Mouse (Mus musculus) yolk sac, embryonic 10.5 days (tissue): Measurements from ENCODE around the gene Scarf1.

Source experiments
- DNase-seq: peaks from one replicate; pipeline ENCODE4 v3.0.0-alpha.2; 2017; ENCODE audit warnings: low spot score

Scarf1 gene

GRCm38 (mm10) chr11:75512301-75513018 lies 880 bp upstream of the Scarf1 start:
- DNase-seq: no peak

GRCm38 (mm10) chr11:75515186-75515585 lies 1.8 kb downstream of the Scarf1 start:
- no peak for DNase-seq

- no peak for DNase-seq
Measured at GRCm38 (mm10) chr11:75519834-75520633, 6.7 kb downstream of the Scarf1 start.

- no peak for DNase-seq
Measured at GRCm38 (mm10) chr11:75521609-75522008, 8.3 kb downstream of the Scarf1 start.

- no peak for DNase-seq
Measured at GRCm38 (mm10) chr11:75522793-75523192, 9.5 kb downstream of the Scarf1 start.

GRCm38 (mm10) chr11:75525531-75526125 lies 12.3 kb downstream of the Scarf1 start:
- no peak for DNase-seq

GRCm38 (mm10) chr11:75526943-75527342 lies 13.6 kb downstream of the Scarf1 start:
- no peak for DNase-seq

- DNase-seq: no peak
Measured at GRCm38 (mm10) chr11:75529771-75530170, 16.4 kb downstream of the Scarf1 start.

GRCm38 (mm10) chr11:75530325-75530724 lies 17.0 kb downstream of the Scarf1 start:
- DNase-seq: peak; percentile 90

- DNase-seq: no peak
Measured at GRCm38 (mm10) chr11:75530845-75531373, 17.6 kb downstream of the Scarf1 start.

GRCm38 (mm10) chr11:75531469-75532242 lies 18.3 kb downstream of the Scarf1 start, which contains the start of gene Slc43a2:
TSS of gene Slc43a2 (plus strand) at chr11:75531694.
- peak; percentile 98 for DNase-seq

- DNase-seq: no peak
Measured at GRCm38 (mm10) chr11:75532340-75533277, 19.3 kb downstream of the Scarf1 start.

- DNase-seq: no peak
Measured at GRCm38 (mm10) chr11:75533314-75534015, 20.1 kb downstream of the Scarf1 start.

GRCm38 (mm10) chr11:75534286-75535033 lies 21.1 kb downstream of the Scarf1 start:
- peak; percentile 79 for DNase-seq

- DNase-seq: peak; percentile 89
Measured at GRCm38 (mm10) chr11:75535106-75535795, 21.9 kb downstream of the Scarf1 start.

- DNase-seq: no peak
Measured at GRCm38 (mm10) chr11:75536255-75537024, 23.1 kb downstream of the Scarf1 start.

GRCm38 (mm10) chr11:75537025-75537414 lies 23.7 kb downstream of the Scarf1 start:
- no peak for DNase-seq
